Mouse (Mus musculus) left cerebral cortex, postnatal 25 days (tissue): ENCODE results near the gene Lima1. TPM values are rescaled to one million over a fixed set of nuclear protein-coding genes. Genes with fewer than 3 reads are reported as not detected.

Experiments
- DNase-seq, 2 experiments: peaks; one replicate each; pipeline ENCODE4 v3.0.0; 2022; ENCODE audit warnings: low spot score in 2 of 2, mixed read lengths in 1 of 2
- intact Hi-C: fragments of 180-260 bp; cut with DNase I; formaldehyde crosslinking; loops from one replicate; pipeline ENCODE4 v1.15.1; 2025
- total RNA-seq, 2 experiments: library from RNA; stranded (reverse); gene quantifications; 2 replicates each; pipeline ENCODE4 v1.2.3; 2021

The Lima1 gene
- total RNA-seq, 2 experiments from 2014 or later: 9.1 to 9.3 TPM

GRCm38 (mm10) chr15:99815999-99816398 lies 59.3 kb downstream of the Lima1 start:
- intact Hi-C loops: no loop called here
- DNase-seq: no peak

- intact Hi-C loops: no loop called here
These were observed 60.5 kb downstream of the Lima1 start for GRCm38 (mm10) chr15:99814554-99815260.

GRCm38 (mm10) chr15:99813639-99814038 lies 61.6 kb downstream of the Lima1 start:
- no peak for DNase-seq
- intact Hi-C loops: no loop called here

More at GRCm38 (mm10) chr15:99814554-99815260, 60.5 kb downstream of the Lima1 start:
- no peak for DNase-seq

- intact Hi-C loops: no loop called here
These were observed 63.2 kb downstream of the Lima1 start for GRCm38 (mm10) chr15:99812097-99812496.

GRCm38 (mm10) chr15:99807776-99808735 lies 67.2 kb downstream of the Lima1 start:
- DNase-seq: peak in 1 of 2 experiments; percentile 43
- intact Hi-C loops: loop anchor here (10.0 kb wide), 1 partner anchor 97 kb away; no protein-coding TSS in a partner anchor

More at GRCm38 (mm10) chr15:99812097-99812496, 63.2 kb downstream of the Lima1 start:
- no peak for DNase-seq

GRCm38 (mm10) chr15:99806171-99806570 lies 69.1 kb downstream of the Lima1 start:
- no peak for DNase-seq
- intact Hi-C loops: loop anchor here (10.0 kb wide), 1 partner anchor 99 kb away; no protein-coding TSS in a partner anchor

GRCm38 (mm10) chr15:99805673-99806072 lies 69.6 kb downstream of the Lima1 start:
- no peak for DNase-seq
- intact Hi-C loops: loop anchor here (10.0 kb wide), 1 partner anchor 99 kb away; no protein-coding TSS in a partner anchor

GRCm38 (mm10) chr15:99803186-99803644 lies 72.0 kb downstream of the Lima1 start:
- intact Hi-C loops: loop anchor here (10.0 kb wide), 1 partner anchor 102 kb away; no protein-coding TSS in a partner anchor
- no peak for DNase-seq

- intact Hi-C loops: loop anchor here (10.0 kb wide), 1 partner anchor 103 kb away; no protein-coding TSS in a partner anchor
- DNase-seq: no peak
These were observed 73.2 kb downstream of the Lima1 start for GRCm38 (mm10) chr15:99801885-99802572.

GRCm38 (mm10) chr15:99799706-99800105 lies 75.5 kb downstream of the Lima1 start:
- intact Hi-C loops: loop anchor here (10.0 kb wide), 1 partner anchor 105 kb away; no protein-coding TSS in a partner anchor
- DNase-seq: no peak

- DNase-seq: no peak
These were observed 77.4 kb downstream of the Lima1 start for GRCm38 (mm10) chr15:99797898-99798297.

GRCm38 (mm10) chr15:99796735-99797134 lies 78.5 kb downstream of the Lima1 start:
- intact Hi-C loops: no loop called here
- no peak for DNase-seq

More at GRCm38 (mm10) chr15:99797898-99798297, 77.4 kb downstream of the Lima1 start:
- intact Hi-C loops: no loop called here

- intact Hi-C loops: no loop called here
These were observed 79.2 kb downstream of the Lima1 start for GRCm38 (mm10) chr15:99796066-99796465.

GRCm38 (mm10) chr15:99792221-99792815 lies 82.9 kb downstream of the Lima1 start:
- intact Hi-C loops: no loop called here
- no peak for DNase-seq

More at GRCm38 (mm10) chr15:99796066-99796465, 79.2 kb downstream of the Lima1 start:
- DNase-seq: no peak

GRCm38 (mm10) chr15:99791003-99791402 lies 84.3 kb downstream of the Lima1 start:
- intact Hi-C loops: no loop called here
- DNase-seq: no peak

GRCm38 (mm10) chr15:99790464-99790863 lies 84.8 kb downstream of the Lima1 start:
- intact Hi-C loops: no loop called here
- peak in 1 of 2 experiments; percentile 91 for DNase-seq

- intact Hi-C loops: no loop called here
- peak in 1 of 2 experiments; percentile 41 for DNase-seq
These were observed 87.6 kb downstream of the Lima1 start for GRCm38 (mm10) chr15:99787625-99788120.

GRCm38 (mm10) chr15:99778677-99779335 lies 96.5 kb downstream of the Lima1 start:
- no peak for DNase-seq
- intact Hi-C loops: loop anchor here (10.0 kb wide), 2 partner anchors 126 to 284 kb away; no protein-coding TSS in a partner anchor
